ENCODE assay signal across 25 mouse cellular contexts in the genomic region with DNA sequence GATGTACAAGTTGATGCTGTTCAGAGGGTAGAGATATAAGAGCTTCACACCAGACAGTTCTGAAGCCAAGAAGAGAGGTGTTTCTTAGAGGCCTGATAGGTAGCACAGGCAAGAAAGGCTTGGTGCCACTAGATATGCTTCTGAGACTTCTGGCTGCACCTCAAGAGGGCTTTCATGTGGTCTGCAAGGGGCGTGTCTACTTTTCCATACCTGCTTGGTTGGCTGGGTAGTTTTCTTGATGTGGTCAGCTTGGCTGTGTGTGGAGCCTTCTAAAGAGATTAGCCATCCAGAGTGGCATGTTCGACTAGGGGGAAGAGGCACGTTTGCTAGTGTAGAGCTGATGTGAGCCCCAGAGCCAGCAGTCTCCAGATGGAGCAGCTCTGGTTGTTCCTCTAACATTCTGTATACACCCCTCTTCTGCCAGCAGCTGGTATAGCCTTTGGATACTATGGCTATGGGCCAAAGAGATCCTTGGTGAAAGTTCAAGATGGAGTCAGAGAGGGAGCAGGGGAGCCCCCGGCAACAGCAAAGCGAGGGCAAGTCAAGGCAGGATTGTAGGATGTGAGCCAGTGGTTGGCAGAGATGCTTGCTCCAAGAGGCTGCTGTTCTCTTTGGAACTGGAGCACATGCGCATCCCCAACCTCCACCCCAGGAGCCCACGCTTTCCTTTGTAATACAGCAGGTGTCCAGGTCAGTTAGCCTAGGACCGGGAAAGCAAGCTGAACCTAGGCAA. TPM values are rescaled to one million over a fixed set of nuclear protein-coding genes. Genes with fewer than 3 reads are reported as not detected.
DNase-seq lines count a peak whose midpoint lies in the region; ATAC-seq and TF ChIP-seq lines count a peak whose summit lies in the region.
"Had no signal": no experiment of that assay in that cellular context is flagged by ENCODE, and none has a peak within 500 bp of the region (broad histone marks: within the 10 kb centered on the region; RNA-seq: fewer than 3 reads in every experiment).

No protein-coding gene starts in this region.

- no peak for DNase-seq in gastrocnemius, adult 2 months
- no peak for DNase-seq in gastrocnemius, postnatal 25 days
- peak; percentile 49 to 64 for DNase-seq in CD8-positive naive resting alpha-beta T cell, adult 2 months (ENCODE audit: low read depth in 2 of 2, low spot score in 2 of 2)
- DNase-seq in fat pad, adult 2 months (ENCODE audit: extremely low read depth, low read depth, low spot score) = peak; percentile 79
- peak; percentile 53 for DNase-seq in thymus, postnatal 10 days (ENCODE audit: low spot score in 2 of 2)
- no peak for DNase-seq in ovary, postnatal 10 days (ENCODE audit: low spot score)
- no peak for DNase-seq in kidney, adult 18-20 months
- no peak for DNase-seq in forebrain, postnatal 0 days
- DNase-seq: adrenal gland, postnatal 10 days; cerebellum, adult 9-10 months; gastrocnemius, postnatal 36 days; kidney, postnatal 14 days; lung, postnatal 10 days had no signal

- H3K27me3 ChIP-seq in forebrain, postnatal 0 days (ENCODE audit: insufficient read depth, low read length) = no peaks in the 10 kb centered on the region
- H3K27me3 ChIP-seq: heart, embryonic 15.5 days; midbrain, embryonic 12.5 days had no signal

- H3K27ac ChIP-seq in gastrocnemius, adult 2 months = peak overlapping the region; percentile 40; the same call in 1 of the 2 replicates
- H3K27ac ChIP-seq in forebrain, postnatal 0 days (ENCODE audit: low read depth, low read length) = no peak overlapping the region
- H3K27ac ChIP-seq: heart, embryonic 15.5 days; midbrain, embryonic 12.5 days had no signal

- H3K4me1 ChIP-seq in forebrain, postnatal 0 days (ENCODE audit: insufficient read depth) = no peaks in the 10 kb centered on the region

- no peaks in the 10 kb centered on the region for H3K36me3 ChIP-seq in forebrain, postnatal 0 days (ENCODE audit: insufficient read depth)
- H3K36me3 ChIP-seq: heart, embryonic 15.5 days; midbrain, embryonic 12.5 days had no signal

- H3K9me3 ChIP-seq in forebrain, postnatal 0 days (ENCODE audit: low read length) = no peaks in the 10 kb centered on the region
- H3K9me3 ChIP-seq: heart, embryonic 15.5 days; midbrain, embryonic 12.5 days had no signal

- H3K4me3 ChIP-seq in gastrocnemius, adult 2 months = no peak overlapping the region
- no peak overlapping the region for H3K4me3 ChIP-seq in forebrain, postnatal 0 days (ENCODE audit: low read depth, low read length)
- H3K4me3 ChIP-seq: erythroblast, embryonic 14.5 days; heart, embryonic 15.5 days; midbrain, embryonic 12.5 days; myocyte had no signal

- H3K9ac ChIP-seq in forebrain, postnatal 0 days = no peak overlapping the region
- H3K9ac ChIP-seq: heart, embryonic 15.5 days; midbrain, embryonic 12.5 days had no signal

- no peak overlapping the region for H3K4me2 ChIP-seq in forebrain, postnatal 0 days (ENCODE audit: low read depth)
- H3K4me2 ChIP-seq: heart, embryonic 15.5 days; liver, embryonic 11.5 days; midbrain, embryonic 12.5 days had no signal

- intact Hi-C loops in gastrocnemius, adult 2 months (cut with DNase I) = no loop called here

- WGBS in forebrain, postnatal 0 days = 85% methylated on average over 8 of the region's 8 CpGs

- no peak for TF ChIP-seq CTCF in gastrocnemius, adult 2 months (IDR thresholded peaks at IDR 0.05)
- no peak for TF ChIP-seq CTCF in forebrain, postnatal 0 days (IDR thresholded peaks at IDR 0.05; ENCODE audit: low read depth)

- no peak for ATAC-seq in forebrain, postnatal 0 days
- ATAC-seq: intestine, postnatal 0 days had no signal

RNA-seq across cellular contexts. Expression of a gene that starts 34.4 kb away (rescaled TPM):
- total RNA-seq in gastrocnemius, adult 2 months (2021) = not detected
- not detected for total RNA-seq in gastrocnemius, postnatal 25 days (2021)
- not detected in 2 replicates for total RNA-seq in forebrain, postnatal 0 days (2014; rRNA removed)
- not detected in 2 replicates for polyA plus RNA-seq in forebrain, postnatal 0 days (2015; fragmentation: Nextera tagmentation; extraction: Ambion mirVana)
- total RNA-seq: adrenal gland, postnatal 10 days; gastrocnemius, postnatal 36 days; layer of hippocampus, postnatal 10 days; left cerebral cortex, postnatal 25 days; MEL had no signal
- polyA plus RNA-seq: erythroblast, embryonic 14.5 days; heart, embryonic 15.5 days; hindbrain, embryonic 11.5 days; intestine, postnatal 0 days; midbrain, embryonic 12.5 days; myocyte; spleen, adult 2 months; stomach, embryonic 16.5 days had no signal

Comparison
In these comparisons a context has a peak if more than half of its experiments do, and no peak if none do; other contexts are left out.
1. DNase-seq: peak in CD8-positive naive resting alpha-beta T cell, adult 2 months (2 of 2), fat pad, adult 2 months (single experiment) and thymus, postnatal 10 days (2 of 2); none in gastrocnemius, adult 2 months (single experiment), gastrocnemius, postnatal 25 days (single experiment), ovary, postnatal 10 days (single experiment), kidney, adult 18-20 months (single experiment) and forebrain, postnatal 0 days (single experiment).